Mouse (Mus musculus) neutrophil, adult 5-6 weeks (primary cell): ENCODE results near the gene Tcf20. TPM values are rescaled to one million over a fixed set of nuclear protein-coding genes. Genes with fewer than 3 reads are reported as not detected.

Experiments
- ATAC-seq: fragments of 151-379, 151-347 bp; 2 replicates; pipeline ENCODE4 v1.8.0; 2017; ENCODE audit warnings: mild to moderate bottlenecking, moderate TSS enrichment; ENCODE audit not compliant: insufficient number of reproducible peaks, poor library complexity, low FRiP score, severe bottlenecking; ENCODE audit errors: extremely low read depth
- total RNA-seq: library from RNA; stranded (forward); fragments of 200-1000 nt; gene quantifications from 2 replicates; pipeline ENCODE4 v1.2.3, GENCODE M21; 2017

The Tcf20 gene
- total RNA-seq, 1 experiment from 2014 or later: 138 TPM

DNA sequence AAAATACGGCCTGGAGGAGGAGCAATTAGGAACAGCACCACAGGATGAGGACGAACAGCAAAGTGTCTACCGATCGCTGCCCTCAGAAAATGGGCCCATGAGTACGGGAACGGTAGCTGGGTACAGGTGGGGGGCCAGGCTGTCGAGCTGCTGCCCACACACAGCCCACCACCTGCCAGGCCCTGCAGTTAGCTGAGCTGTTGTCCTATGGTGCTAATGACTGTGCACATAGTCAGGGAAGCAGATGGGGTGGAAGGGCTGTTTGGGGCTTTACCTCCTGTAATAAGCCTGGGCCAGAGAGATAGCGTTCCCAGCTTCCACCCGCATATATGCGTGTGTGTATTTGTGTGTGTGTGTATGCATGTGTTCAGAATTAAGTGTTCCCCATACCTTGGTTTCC, 52.7 kb downstream of the Tcf20 start:
- ATAC-seq: no peak

DNA sequence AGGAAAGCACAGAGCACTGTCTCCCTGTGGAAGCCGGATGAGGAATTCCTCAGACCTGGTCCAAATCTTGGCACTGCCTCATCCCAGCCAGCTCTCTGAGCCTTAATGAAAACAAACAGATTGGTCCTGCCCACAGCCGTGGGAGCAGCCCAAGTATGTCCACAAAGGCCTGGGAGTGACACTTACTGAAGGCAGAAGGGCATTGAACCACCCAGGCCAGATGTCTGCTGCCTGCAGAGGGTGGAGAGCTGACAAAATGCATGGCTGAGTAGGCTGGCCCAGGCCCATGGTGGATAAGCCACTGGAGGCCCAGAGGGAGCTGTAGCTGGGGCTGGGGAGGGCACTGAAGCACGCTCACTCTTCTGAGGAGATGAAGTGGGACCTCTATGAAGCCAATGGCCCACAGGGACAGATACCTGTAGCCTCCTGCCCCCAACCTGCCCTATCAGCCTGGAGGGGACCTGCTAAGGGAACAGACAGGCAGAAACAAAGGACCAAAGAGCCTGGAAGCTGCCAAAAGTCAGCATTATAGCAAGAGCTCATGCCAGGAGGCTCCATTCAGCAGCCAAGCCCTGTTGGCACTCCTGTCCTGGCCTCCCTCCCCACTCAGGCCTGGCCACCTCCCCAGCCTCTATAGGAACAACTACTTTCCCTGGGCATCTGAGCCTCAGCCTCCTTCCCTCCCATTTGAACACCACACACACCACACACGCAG, 54.6 kb downstream of the Tcf20 start:
- ATAC-seq: no peak

DNA sequence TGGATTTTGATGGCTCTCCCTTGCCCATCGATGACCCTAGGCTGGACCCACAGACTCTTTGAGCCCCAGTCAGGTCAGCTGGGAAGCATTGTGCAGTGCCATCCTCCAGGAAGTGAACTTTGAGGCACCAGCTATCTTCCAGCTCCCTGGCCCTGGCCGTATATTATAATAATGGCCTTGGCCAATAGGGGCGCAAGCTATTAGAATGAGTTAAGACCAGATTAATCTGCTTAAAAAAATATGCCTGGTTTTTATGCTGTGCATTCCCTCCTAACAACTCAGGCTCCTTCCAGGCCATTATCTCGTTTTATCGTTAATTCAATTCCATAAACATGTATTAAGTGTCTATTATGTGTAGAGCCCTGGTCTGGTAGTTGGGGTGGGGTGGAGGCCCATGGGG, 56.2 kb downstream of the Tcf20 start:
- ATAC-seq: no peak

DNA sequence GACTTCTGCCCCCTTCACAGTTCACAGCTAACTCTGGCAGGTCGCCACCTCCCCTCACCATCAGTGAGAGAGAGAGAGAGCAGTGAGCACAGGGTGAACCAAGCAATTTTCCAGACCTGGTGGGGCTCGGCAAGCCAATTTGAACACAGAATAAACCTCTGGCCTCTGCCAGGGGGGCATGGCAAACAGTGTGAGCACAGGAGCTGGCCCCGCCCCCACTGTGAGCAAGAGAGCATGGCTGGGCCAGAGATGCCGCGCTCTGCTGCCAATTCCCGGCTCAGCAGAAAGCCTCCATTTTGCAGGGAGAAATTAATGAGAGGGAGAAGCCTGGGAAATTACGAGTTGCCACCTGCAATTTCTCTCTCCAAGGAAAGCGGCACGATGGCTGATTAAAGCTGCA, 58.1 kb downstream of the Tcf20 start:
- no peak for ATAC-seq

DNA sequence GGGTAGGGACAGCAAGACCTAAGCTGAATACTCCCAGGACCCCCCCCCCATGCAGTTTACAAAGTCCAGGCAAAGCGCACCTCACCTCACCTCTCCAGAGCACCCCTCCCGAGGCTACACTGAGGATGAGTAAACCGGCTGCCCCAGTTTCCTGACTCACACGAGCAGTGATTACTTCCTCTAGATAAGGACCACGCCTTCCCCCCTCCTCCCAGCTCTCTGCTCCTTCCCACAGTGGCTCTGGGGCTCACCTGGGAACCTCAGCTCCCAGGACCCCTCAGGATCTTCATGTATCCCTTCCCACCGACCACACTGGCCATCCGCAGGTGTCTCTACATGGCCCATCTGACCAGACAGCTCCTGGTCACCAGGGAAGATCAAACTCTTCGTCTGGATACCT, 58.8 kb downstream of the Tcf20 start:
- no peak for ATAC-seq

DNA sequence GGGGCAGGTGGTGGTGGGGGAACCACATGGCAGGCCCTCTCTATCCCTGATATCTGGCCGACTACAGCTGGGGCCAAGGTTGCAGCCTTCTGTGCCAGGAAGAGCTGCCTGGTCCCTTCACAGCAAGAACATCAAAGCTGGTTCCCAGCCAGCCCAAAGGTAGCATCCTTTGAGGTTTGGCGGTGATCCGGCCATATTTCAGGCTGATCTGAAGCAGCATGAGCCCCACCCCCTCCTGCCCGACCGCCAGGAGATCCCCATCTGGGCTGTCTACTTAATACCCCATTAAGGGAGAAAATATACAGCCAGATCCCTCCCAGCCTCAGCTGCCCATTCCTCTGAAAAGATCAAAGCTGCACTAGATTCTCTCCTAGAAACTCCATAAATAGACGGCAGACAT, 59.6 kb downstream of the Tcf20 start:
- ATAC-seq: no peak

DNA sequence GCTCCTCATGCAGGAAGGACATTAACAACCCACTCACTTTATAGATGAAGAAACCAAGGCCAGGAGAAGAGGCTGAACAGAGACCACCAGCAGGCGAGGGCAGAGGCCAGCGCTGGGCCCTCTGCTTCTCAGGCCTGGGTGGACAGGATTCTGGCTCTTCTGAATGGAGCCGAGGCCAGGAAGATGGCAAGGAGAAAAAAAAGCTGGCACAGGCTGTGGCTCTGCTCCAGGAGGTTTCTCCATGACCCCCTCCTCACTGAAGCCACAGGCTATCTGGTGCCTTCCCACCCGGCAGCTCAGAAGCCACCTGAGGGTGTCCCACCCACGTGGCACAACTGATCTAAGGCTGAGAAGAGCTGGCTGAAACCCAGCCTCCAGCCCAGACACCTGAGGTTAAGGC, 60.6 kb downstream of the Tcf20 start:
- ATAC-seq: no peak

DNA sequence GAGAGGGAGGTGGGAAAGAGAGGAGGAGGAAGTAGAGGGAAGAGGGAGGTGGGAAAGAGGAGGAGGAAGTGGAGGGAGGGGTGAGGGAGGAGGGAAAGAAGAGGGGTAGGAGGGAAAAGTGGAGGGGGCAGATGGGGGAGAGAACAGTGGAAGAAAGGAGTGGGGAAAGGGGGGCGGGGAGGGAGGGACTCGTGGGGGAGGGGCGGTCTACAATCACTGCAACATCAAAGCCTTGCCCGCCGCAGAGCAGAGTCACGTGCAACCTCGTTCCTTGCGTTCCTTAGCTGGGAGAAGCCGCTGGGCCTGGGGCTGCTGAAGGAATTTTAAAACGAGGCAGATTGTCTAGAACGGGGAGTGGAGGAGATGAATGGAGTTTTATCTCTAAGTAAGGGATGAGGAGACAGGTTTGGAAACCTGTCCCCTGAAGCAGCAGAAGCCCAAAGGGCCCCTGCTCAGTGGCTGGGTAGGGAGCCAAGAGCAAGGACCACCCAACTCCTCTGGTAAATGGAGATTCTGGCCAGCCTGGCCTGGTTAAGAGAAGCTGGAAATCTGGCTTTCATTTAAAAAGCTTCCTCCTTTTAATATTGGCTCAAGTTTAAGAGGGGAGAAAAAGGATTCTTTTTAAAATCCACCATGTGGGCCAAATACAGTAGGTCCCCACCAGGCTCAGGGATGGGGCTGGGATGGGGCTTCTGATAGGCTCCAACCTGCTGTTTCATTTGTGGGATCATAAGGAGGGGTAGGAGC, 62.8 kb downstream of the Tcf20 start:
- ATAC-seq: no peak

DNA sequence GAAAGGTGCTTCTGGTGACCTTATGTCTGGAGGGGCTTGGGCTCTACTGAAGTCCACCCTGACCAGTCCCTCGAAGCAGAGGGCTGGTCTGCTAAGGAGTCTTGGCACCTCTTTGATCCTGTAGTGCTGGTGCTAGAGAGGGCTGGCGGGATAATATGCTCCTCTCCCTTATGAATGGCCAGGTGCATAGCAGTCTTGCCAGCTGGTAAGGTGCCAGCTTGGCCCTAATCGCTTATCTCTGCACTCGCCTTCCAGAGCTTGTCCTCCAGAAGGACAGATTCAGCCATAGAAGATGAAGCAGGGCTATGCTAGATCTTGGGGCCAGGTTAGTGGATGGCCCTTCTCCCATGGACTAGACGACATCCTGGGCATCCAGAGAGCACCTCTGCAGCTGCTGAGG, 64.1 kb downstream of the Tcf20 start:
- ATAC-seq: no peak

DNA sequence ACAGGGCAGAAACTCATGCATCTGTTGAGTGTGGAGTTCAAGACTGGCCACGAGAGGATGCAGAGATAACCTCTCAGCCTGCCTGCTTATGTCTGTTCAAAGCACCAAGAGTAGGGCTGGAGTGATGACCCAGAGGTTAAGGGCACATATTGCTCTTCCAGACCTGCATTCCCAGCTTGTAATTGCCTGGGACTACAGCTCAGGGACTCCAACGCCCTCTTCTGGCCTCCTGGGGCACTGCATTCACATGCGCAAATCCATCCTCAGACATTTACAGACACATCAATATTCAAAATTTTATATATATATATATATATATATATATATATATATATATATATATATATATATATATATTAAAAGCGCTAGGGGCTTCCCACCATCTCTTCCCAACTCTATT, 64.9 kb downstream of the Tcf20 start:
- no peak for ATAC-seq

DNA sequence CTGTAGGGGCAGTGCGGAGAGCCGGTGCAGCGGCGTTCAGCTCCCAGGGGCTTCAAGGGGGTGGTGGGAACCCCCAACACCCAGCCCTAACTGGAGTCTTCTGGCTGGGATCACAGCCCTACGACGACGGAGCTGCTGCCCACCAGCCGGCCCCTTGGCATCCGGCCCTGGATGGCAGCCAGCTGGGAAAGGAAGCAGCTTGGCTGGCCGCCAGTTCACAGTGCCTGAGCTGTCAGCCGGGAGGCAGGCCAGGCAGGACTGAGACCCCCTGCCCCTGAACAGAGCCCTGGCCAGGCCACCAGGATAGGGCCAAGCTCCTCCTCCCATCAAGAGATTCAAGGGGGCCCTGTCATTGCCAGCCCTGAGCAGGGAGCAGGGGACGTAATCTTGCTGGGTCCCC, 65.6 kb downstream of the Tcf20 start:
- ATAC-seq: no peak

DNA sequence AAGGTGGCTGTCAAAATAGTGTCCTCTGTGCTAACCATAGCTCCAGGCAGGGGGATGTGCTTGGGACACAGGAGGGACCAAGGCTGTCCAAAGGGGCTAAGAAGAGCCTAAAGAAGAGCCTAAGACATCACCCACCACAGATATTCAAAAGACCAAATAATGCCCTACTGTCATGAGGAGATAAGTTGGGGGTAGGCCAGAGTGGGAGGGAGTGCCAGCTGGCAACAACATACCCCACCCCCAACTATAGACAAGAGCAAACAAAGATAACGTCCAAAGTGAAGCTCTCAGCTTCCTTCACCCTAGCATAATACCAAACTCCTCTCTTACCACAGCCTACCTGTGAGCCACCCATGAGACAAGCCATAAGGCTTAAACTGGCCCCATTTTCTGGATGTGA, 66.1 kb downstream of the Tcf20 start:
- no peak for ATAC-seq

DNA sequence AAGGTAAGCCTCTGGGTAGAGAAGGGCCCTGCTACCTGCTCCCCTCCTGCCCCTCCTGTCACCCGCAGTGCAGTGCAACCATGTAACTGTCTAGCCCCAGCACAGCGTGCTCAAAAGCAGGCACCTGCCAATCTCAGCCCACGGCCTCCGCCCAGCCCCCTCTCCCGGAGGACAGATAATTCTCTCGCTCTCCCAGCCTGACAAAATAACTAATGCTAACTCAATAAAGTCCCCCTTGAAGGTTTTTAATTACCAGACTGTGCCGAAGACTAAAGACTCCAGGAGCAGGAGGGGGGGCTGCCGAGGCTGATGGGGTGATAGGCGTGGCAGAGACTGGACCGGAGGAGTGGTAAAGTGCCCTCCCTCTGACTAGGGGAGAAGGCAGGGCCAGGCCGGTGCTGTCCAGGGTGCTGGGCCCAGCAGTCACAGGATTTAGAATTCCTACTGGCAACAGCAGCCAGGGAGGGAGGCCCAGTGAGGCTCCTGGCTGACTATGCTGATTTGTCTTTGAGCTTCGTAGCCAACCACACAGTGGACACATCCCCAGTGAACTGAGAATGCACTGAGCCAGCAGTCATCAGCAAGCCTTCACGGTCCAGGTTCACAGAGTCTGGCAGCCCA, 66.7 kb downstream of the Tcf20 start:
- no peak for ATAC-seq

DNA sequence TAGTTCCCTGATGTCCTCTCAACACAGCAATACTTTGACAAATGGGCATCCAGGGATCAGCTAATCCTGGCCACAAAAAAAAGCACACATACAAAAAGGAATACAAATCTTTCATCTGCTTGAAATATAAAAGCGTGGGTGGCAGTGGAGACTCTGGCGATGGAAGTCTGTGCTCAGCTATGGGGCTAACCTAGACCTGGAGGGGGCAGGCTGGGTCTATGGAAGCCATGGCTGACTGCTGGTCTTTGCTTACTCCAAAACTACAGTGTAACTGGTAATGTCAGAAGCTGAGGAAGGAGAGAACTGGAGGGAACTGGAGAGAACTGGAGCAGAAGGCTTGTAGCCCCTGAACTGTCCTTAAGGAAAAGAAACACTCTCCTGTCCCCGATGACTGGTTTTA, 69.7 kb downstream of the Tcf20 start:
- ATAC-seq: no peak

DNA sequence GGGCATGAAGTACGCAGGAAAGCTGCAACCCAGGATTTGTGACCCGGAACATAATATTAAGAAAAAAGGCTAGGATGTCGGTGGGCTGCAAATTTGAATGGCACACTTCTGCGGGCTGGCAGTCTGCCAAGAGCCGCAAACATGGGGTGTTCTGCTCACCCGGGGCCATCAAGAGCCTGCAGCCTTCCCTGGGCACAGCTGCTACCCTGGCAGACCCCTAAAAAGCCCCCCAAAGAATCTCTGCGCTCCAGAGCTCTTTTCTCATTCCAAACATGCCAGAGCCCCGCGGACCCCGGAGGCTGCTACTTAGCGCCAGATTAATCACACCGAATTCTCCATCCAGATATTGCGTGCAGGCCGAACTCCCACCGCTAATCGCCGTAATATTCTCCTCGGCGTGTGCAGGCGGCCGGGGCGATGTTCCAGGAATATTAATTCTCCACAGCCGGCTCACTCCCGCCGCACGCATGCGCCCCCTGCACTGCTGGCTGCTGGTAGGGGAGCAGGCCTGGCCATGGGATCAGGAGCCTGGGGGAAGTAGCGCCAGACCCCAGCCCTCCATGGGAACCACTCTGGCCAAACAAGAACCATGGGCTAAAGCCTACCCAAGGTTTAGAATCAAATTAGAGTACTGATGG, 70.3 kb downstream of the Tcf20 start:
- ATAC-seq: no peak

DNA sequence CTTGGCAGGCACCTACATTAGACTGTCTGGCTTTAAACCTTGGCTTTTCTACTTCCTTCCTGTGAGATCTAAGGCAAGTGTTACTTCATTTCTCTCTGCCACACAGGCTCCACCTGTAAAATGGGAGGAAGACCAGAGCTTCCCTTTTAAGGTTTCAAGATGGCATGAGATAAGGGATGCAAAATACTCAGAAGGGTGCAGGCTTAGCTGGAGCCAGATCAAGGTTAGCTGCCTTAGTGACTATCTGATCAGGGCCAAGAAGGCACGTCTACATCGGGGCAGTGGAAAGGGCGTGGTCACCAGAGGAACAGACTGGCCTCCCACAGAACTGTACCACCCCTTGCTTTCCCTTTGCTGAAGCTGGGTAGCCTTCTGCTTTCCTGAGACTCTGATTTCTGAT, 73.2 kb downstream of the Tcf20 start:
- no peak for ATAC-seq

DNA sequence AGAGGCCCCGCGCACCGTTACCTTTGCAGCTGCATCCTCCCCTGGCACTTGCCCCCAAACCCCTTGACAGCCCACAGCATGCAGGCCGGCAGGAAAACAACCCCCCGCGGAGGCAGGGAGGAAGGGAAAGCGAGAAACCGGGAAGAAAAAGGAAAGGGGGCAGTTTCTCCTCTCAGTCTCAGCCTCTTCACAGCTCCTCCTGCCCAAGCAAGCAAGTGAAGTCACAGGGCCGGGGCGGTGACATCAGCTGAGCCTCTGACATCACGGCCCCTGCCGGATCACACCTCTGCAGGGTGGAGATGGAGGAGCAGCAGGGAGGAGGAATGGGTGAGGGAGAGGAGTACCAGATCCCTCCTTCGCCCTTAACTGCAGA, 75.7 kb downstream of the Tcf20 start:
- ATAC-seq: no peak

DNA sequence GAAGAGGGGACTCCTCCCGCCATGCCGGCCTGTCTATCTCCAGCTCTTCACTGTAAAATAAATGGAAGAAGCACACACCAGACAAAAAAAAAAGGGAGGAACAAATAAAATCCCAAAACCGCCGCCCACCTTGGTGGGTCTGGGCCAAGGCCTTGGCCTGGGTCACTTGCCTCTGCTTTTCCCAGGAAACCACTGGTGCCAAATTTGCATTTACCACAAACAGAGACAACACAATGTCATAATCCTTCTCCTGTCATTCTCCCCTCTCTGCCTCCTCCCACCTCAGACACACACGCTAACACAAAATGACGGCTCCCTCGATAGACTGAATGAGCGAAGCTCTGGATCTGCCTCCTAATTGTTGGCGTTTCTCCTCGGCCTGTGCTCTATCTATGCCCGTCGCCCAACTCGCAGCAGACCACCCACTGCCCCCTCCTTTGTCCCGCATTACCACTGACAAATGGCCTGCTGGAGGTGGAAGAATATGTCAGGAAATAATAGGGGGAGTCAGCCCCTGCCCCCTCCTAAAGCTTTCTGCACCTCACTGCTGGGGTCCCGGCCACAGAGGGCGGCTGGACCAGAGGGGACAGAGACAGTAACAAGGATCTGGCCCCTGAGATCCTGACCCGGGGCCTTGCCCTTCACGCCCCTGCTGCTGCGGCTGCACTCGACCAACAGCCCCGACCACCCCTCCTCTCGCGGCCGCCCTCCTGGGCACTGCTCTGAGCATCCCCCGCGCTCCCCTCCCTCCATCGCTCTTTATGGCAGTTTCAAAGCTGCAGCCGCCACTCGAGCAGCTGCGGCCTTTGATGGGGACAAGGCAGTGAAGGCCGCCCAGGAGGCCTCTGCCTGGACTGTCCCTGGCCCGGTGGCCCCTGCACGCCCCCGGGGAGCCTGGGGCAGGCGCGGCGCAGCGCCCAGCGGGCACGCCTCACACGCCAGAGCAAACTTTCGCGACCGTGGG, 76.4 kb downstream of the Tcf20 start:
- ATAC-seq: no peak

DNA sequence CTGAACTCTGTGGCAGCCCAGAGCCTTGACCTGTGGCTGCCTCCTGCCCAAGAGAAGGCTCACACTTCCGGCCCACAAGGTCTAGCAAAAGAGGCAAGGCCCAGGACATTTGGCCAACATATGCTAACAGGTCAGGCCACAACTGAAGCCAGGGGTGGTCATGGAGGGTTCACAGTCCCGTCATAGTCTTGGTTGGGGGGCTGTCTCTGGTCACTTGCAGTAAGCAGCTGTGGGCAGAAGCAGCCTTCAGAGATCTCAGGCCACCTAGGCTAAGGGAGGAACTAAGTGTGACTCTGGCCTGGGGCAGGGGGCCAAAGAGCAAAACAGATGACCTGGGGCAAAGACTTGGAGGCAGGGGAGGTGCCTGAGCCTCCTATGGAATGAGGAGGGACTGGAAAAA, 77.1 kb downstream of the Tcf20 start:
- ATAC-seq: no peak
